Mouse (Mus musculus) cortical plate, adult 2 months (tissue): ENCODE measurements at regions not wholly inside any gene's neighbourhood (a gene's known extent, or its start where the extent isn't known, plus 50 kb on each side); places are given as distances from the start of the nearest gene placed in this dataset.

Source experiments
- H3K27ac ChIP-seq: fragments of 200-500 bp; 2 replicates; pipeline ENCODE4 v1.5.1; 2012; ENCODE audit warnings: low read length, control low read depth, inconsistent platforms; ENCODE audit not compliant: insufficient read depth
- H3K4me1 ChIP-seq: fragments of 200-500 bp; 2 replicates; pipeline ENCODE4 v1.6.1; 2011; ENCODE audit warnings: low read length; ENCODE audit not compliant: control insufficient read depth, insufficient read depth
- H3K4me3 ChIP-seq: fragments of 200-500 bp; 2 replicates; pipeline ENCODE4 v1.5.1; 2011; ENCODE audit warnings: mild to moderate bottlenecking, low read length, control low read depth; ENCODE audit not compliant: insufficient read depth
- CTCF ChIP-seq: fragments of 200-500 bp; IDR thresholded peaks from 2 replicates; pipeline ENCODE4 v1.5.1; 2011; ENCODE audit warnings: mild to moderate bottlenecking, control low read depth, low read length; ENCODE audit not compliant: insufficient read depth; ENCODE audit errors: extremely low read depth
- POLR2A ChIP-seq: fragments of 200-500 bp; IDR thresholded peaks from 2 replicates; pipeline ENCODE4 v1.6.1; 2011; ENCODE audit warnings: mild to moderate bottlenecking, low read length, control low read depth; ENCODE audit not compliant: insufficient read depth; ENCODE audit errors: extremely low read depth

GRCm38 (mm10) chr14:9294555-9294954 lies 628.5 kb upstream of the 4930452B06Rik start:
- TF ChIP-seq POLR2A (no peak), CTCF (no peak)
- H3K4me3 ChIP-seq: no peak overlapping the region
- H3K4me1 ChIP-seq: no peaks in the 10 kb centered on the region
- no peak overlapping the region for H3K27ac ChIP-seq

DNA sequence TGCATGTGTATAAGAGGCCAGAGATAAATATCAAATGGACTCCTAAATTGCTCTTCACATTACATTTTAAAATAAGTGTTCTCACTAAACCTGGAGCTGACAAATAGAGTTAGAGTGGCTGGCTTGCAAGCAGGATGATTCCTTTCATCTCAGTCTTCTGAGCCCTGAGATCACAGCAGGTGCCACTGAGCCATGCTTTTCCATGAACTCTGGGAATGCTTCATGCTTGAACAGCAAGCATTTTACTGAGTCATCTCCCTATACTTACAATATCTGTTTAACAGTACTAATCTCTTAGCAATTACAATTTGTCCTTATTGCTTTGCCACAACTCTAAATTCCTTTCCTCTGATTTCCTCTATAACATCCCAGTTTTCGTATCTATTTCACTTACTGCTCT lies 622.1 kb upstream of the 4930452B06Rik start:
- Histone ChIP-seq H3K4me3 (no peak overlapping the region), H3K27ac (no peak overlapping the region), H3K4me1 (no peaks in the 10 kb centered on the region)
- TF ChIP-seq CTCF: no peak
- TF ChIP-seq POLR2A: no peak

DNA sequence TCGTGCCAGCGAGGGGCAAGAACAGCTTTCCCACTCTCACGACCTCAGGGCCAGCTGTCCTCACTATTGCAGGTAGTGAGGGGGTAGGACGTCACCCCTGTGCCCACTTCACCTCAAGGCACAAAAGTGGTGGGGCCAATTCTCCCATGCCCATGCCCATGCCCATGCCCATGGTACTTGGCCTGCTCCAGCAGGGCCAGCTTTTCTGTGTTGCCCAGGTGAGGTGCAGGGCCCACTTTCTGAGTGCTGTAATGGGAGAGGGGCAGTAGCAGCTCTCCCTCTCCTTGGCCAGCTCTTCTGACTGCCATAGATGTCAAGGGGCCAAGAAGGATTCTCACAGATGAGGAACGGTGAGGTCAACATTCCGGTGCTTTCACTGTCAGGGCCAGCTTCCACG lies 619.6 kb upstream of the 4930452B06Rik start:
- H3K27ac ChIP-seq: no peak overlapping the region
- H3K4me1 ChIP-seq: no peaks in the 10 kb centered on the region
- no peak overlapping the region for H3K4me3 ChIP-seq
- no peak for TF ChIP-seq POLR2A
- no peak for TF ChIP-seq CTCF

GRCm38 (mm10) chr14:9284976-9285605 lies 619.1 kb upstream of the 4930452B06Rik start:
- no peak overlapping the region for H3K4me3 ChIP-seq
- no peak for TF ChIP-seq CTCF
- TF ChIP-seq POLR2A: no peak
- no peaks in the 10 kb centered on the region for H3K4me1 ChIP-seq
- no peak overlapping the region for H3K27ac ChIP-seq

- TF ChIP-seq POLR2A (no peak), CTCF (no peak)
- H3K4me3 ChIP-seq: no peak overlapping the region
Measured at GRCm38 (mm10) chr14:9267282-9268091, 601.4 kb upstream of the 4930452B06Rik start.

GRCm38 (mm10) chr14:9252017-9252416 lies 586.0 kb upstream of the 4930452B06Rik start:
- Histone ChIP-seq H3K4me3 (no peak overlapping the region), H3K4me1 (no peaks in the 10 kb centered on the region), H3K27ac (no peak overlapping the region)
- TF ChIP-seq POLR2A (no peak), CTCF (no peak)

More at GRCm38 (mm10) chr14:9267282-9268091, 601.4 kb upstream of the 4930452B06Rik start:
- Histone ChIP-seq H3K27ac (no peak overlapping the region), H3K4me1 (no peaks in the 10 kb centered on the region)

GRCm38 (mm10) chr14:9245266-9245665 lies 579.2 kb upstream of the 4930452B06Rik start:
- H3K4me3 ChIP-seq: no peak overlapping the region
- no peak overlapping the region for H3K27ac ChIP-seq
- TF ChIP-seq POLR2A (no peak), CTCF (no peak)
- no peaks in the 10 kb centered on the region for H3K4me1 ChIP-seq

GRCm38 (mm10) chr14:9243336-9243735 lies 577.3 kb upstream of the 4930452B06Rik start:
- TF ChIP-seq CTCF (no peak), POLR2A (no peak)
- no peak overlapping the region for H3K27ac ChIP-seq
- no peak overlapping the region for H3K4me3 ChIP-seq
- no peaks in the 10 kb centered on the region for H3K4me1 ChIP-seq

DNA sequence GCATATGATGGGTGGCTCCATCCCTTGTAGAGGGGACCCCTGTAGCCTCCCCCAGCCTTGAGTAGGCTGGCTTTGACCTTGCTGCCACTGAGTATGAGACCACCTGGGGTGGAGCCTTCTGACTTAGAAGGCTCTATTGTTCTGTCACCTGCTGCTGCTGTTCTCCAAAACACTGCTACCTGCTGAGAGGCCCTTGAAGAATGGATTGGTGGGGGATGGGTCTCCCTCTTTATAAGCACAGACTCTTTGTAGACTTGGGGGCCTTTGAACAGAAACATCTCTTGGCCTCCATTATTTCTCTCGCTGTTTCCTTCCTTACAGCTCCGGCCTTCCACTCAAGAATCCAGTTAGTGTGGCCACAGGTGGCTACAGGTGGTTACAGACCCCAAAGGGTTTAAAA lies 576.1 kb upstream of the 4930452B06Rik start:
- Histone ChIP-seq H3K4me3 (no peak overlapping the region), H3K27ac (no peak overlapping the region), H3K4me1 (no peaks in the 10 kb centered on the region)
- TF ChIP-seq POLR2A (no peak), CTCF (no peak)

- TF ChIP-seq CTCF (no peak), POLR2A (no peak)
- Histone ChIP-seq H3K4me3 (no peak overlapping the region), H3K27ac (no peak overlapping the region)
Measured at GRCm38 (mm10) chr14:9227670-9228069, 561.6 kb upstream of the 4930452B06Rik start.

More at GRCm38 (mm10) chr14:9227670-9228069, 561.6 kb upstream of the 4930452B06Rik start:
- no peaks in the 10 kb centered on the region for H3K4me1 ChIP-seq
